Mouse (Mus musculus) spleen, postnatal 36 days (tissue): ENCODE measurements around the gene AA986860.

ENCODE experiments used
- DNase-seq, 2 experiments: peaks; one replicate each; pipeline ENCODE4 v3.0.0; 2022; ENCODE audit warnings: low spot score in 2 of 2, mixed read lengths in 1 of 2

The AA986860 gene

GRCm38 (mm10) chr1:130734852-130735251 lies 3.1 kb downstream of the AA986860 start:
- DNase-seq: no peak

- no peak for DNase-seq
Measured at GRCm38 (mm10) chr1:130737411-130737881, 5.7 kb downstream of the AA986860 start.

DNA sequence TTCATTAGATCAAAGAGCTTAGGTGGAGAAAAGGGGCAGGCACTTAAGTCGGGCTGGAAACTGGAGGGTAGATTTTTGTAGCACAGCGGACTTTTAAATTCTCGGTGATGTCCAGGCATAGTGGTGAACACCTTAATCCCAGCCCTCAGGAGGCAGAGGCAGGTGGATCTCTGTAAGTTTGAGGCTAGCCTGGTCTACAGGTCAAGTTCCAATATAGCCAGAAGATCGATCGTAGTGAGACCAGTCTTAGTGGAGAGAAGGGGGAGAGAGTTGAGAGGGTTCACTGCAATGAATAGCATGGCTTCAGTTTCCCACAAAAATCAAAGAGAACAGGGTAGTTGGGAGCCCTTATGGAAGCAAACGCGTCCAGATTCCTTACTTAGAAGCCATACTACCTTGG lies 6.1 kb downstream of the AA986860 start:
- DNase-seq: no peak

DNA sequence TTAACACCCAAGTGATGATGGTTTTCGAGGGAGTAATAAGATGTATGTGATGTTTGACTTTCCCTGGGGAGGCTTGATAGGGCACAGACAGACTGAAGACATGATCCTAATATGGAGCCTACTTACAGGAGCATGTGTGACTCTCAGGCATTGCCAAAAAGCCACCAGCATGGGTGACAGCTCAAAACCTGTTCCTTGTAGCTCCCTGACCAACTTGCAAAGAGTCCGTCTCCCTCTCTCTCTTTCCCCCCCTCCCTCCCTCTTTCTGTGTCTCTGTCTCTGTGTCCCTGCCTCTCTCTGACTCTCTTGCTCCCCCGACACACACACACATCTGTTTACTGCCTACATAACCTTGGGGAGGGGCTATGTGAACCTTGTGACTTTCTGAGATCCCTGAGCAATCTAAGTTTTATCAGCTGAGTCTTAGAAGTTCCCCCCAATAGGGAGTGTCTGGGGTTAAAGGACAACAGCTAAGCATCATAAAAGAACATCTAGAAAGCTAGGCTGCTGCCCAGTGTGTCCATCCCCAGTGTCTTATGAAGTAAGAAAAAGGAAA lies 6.9 kb downstream of the AA986860 start:
- no peak for DNase-seq

- no peak for DNase-seq
Measured at GRCm38 (mm10) chr1:130739636-130740035, 7.9 kb downstream of the AA986860 start.

GRCm38 (mm10) chr1:130740227-130740648 lies 8.5 kb downstream of the AA986860 start:
- peak in 1 of 2 experiments; percentile 17 for DNase-seq

DNA sequence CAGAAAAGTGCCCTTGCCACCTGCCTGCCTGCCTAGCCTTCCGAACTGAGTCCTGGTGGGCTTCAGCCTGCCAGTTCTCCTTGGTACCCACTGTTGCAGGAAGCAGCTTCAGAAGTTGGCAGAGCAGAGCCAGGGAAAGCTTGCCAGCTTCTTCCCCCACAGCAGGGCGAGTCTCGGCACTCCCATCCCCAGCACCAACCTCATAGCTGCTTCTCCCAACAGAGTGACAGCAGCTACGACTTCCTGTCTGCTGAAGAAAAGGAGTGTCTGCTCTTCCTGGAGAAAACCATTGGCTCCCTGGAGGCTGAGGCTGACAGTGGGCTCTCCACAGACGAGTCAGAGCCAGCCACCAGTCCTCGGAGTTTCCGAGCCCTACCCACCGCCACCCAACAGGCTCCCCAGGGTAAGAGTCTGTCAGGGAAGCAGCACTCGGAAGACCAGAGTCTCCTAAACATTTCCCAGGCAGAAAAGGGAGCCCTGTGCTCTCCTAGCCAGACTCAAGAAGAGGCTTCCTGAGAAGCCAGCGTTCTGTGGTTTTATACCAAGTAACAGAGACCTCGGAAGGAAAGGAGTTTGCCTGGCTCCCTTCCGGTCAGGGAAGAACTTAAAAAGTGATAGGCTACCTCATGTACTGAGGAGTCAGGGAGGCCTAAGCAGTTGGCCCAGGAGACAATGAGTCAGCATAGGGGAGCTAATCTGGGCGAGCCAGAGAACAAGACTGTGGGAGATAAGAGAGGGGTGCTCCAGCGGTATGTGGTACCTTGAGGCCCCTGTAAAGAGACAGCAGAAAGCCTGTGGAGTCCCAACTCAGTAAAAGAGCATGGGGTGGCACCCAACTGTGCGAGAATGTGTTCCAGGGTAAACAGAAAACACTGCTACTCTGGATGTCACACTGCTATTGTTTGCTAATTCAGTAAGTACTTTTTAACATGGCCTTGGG lies 9.3 kb downstream of the AA986860 start:
- DNase-seq: peak; percentile 65 to 79

- no peak for DNase-seq
Measured at GRCm38 (mm10) chr1:130742201-130742600, 10.4 kb downstream of the AA986860 start.

GRCm38 (mm10) chr1:130743775-130744174 lies 12.0 kb downstream of the AA986860 start:
- no peak for DNase-seq

GRCm38 (mm10) chr1:130744217-130744616 lies 12.4 kb downstream of the AA986860 start:
- DNase-seq: no peak

- no peak for DNase-seq
Measured at GRCm38 (mm10) chr1:130744961-130745360, 13.2 kb downstream of the AA986860 start.

GRCm38 (mm10) chr1:130745591-130745990 lies 13.8 kb downstream of the AA986860 start:
- DNase-seq: no peak

- DNase-seq: no peak
Measured at GRCm38 (mm10) chr1:130746819-130747218, 15.0 kb downstream of the AA986860 start.

- DNase-seq: no peak
Measured at GRCm38 (mm10) chr1:130759689-130760088, 27.9 kb downstream of the AA986860 start.

- no peak for DNase-seq
Measured at GRCm38 (mm10) chr1:130761597-130761996, 29.8 kb downstream of the AA986860 start.

DNA sequence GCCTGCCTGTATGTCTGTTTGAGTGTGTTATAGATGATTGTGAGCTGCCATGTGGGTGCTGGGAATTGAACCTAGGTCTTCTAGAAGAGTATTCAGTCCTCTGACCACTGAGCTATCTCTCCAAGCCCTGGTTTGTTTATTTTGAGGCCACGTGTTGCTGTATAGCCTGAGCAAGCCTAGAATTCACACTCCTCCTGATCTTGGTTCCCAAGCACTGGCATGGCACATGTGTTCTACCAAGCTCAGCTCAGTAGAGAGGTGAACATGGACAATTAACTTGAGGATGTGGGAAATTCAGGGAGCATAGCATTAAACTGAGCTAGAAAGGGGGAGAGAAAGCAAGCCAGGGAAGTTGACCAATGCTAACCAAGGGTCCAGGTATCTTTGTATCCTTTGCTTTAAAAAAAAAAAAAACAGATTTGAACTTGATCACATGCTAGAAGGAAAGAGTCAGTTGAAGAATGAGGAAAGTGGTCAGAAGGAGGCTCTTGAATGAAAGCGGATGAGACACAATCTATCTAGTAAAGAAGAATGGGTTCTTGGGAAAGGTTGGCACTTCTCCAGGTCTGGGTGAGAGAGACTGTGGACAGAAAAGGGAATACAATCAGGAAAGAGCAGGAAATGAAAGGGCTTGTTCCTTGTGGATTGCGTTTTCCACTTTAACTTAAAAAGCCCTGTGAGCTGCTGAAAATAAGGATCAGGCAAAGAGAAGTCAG lies 30.4 kb downstream of the AA986860 start:
- DNase-seq: no peak

- no peak for DNase-seq
Measured at GRCm38 (mm10) chr1:130764027-130764461, 32.3 kb downstream of the AA986860 start.

DNA sequence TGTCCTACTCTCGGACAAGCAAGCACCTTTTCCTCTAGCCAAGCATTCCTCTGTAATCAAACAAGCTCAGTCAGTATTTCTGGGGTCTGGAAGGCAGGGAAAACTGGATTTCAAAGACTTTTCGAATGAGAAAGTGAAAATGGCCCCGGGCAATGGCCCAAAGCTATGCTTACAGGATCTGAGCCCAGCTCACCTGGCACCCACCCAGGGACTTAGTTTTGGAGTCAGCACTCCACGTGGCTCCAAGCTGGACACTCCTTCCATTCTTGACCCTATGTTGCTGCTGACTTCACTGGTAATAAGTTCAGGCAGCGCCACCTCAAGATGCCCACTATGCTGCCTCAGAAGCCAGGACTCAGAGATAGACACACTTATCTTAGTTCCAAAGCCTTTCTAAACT lies 35.3 kb downstream of the AA986860 start:
- no peak for DNase-seq

GRCm38 (mm10) chr1:130769925-130770324 lies 38.1 kb downstream of the AA986860 start:
- DNase-seq: no peak

DNA sequence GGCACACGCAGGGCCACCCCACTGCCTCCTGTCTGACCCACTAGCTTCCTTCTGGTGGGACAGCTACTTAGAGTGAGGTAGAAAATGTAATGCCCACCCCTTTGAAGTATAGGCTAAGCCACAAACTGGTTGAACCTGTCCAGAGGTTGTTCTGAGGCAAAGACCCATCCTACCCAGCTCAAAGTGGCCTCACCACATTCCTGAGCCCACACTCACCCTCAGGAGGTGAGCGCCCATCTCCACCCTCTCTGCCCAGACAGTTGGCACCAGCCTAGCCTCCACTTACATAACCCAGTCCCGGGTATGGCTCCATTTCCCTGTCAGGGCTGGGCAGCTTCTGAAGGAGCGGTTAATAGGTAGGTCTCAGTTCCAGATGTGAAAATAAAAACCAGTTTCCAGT lies 38.7 kb downstream of the AA986860 start:
- DNase-seq: no peak

DNA sequence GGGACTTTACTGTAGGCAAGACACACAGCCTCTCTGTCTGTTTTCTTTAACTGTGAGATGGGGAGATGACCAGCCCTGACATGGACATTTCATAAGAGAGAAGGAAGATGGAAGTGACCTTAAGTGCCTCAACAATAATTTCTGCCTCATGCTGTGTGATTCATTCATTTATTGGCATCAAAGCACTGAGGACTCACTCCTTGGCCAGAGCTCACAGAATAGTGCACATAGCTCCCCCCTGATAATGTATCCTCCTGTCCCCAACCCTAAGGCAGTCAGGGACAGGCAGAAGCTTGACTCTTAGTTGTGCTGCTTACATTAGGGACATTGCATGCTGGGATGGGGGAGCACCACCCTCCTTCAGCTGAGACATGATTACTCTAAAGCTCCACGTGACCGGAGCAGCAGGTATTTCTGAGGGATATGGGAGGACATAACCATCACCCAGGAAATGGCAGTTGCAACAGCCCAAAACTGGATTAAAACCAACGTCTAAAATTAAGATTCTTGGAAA lies 39.3 kb downstream of the AA986860 start:
- no peak for DNase-seq

DNA sequence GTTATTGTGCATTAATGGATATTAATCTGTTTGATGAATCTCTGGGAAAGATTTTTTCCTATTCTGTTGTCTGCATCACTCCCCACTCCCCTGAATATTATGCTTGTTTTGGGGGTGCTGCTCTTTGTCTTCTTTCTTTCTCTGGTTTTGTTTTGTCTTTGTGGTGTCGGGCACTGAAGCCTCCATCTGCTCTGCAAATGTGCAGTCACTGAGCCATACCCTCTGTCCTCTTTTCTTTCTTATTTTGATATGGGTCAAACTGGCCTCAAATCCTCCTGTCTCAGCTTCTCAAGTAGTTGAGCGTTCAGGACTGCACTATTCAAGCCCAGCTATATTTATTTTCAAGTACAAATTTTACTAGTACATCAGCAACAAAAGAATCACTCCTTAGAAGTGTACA lies 43.5 kb downstream of the AA986860 start:
- no peak for DNase-seq
